Comparison of ENCODE assay signal across 16 mouse cellular contexts in genomic region chr13:25808564-25809253, GRCm38 (mm10).
"Had no signal": no experiment of that assay in that cellular context is flagged by ENCODE, and none has a peak within 500 bp of the region (broad histone marks: within the 10 kb centered on the region; RNA-seq: fewer than 3 reads in every experiment).

No protein-coding gene starts in this region.

- H3K36me3 ChIP-seq: limb, embryonic 12.5 days; liver, embryonic 13.5 days; lung, embryonic 15.5 days; stomach, embryonic 15.5 days had no signal

- H3K9me3 ChIP-seq: limb, embryonic 12.5 days; liver, embryonic 13.5 days; lung, embryonic 15.5 days; megakaryocyte, embryonic 14.5 days; stomach, embryonic 15.5 days had no signal

- H3K4me2 ChIP-seq: limb, embryonic 12.5 days; liver, embryonic 13.5 days; lung, embryonic 15.5 days; midbrain, embryonic 11.5 days; stomach, embryonic 15.5 days had no signal

- H3K4me3 ChIP-seq: layer of hippocampus, adult 2 months; limb, embryonic 12.5 days; liver, embryonic 13.5 days; lung, embryonic 15.5 days; megakaryocyte, embryonic 14.5 days; stomach, embryonic 15.5 days had no signal

- ATAC-seq: liver, postnatal 0 days; midbrain, embryonic 16.5 days had no signal

- H3K4me1 ChIP-seq: limb, embryonic 12.5 days; liver, embryonic 13.5 days; lung, embryonic 15.5 days; megakaryocyte, embryonic 14.5 days; stomach, embryonic 15.5 days had no signal

- DNase-seq: kidney, postnatal 4 days; liver; liver, embryonic 13.5 days; liver, postnatal 0 days; lung, postnatal 14 days; right cerebral cortex, postnatal 14 days; thymus, adult 2 months; thymus, postnatal 25 days had no signal

- H3K27ac ChIP-seq: layer of hippocampus, adult 2 months; limb, embryonic 12.5 days; liver, embryonic 13.5 days; lung, embryonic 15.5 days; macrophage; stomach, embryonic 15.5 days had no signal

- H3K9ac ChIP-seq: limb, embryonic 12.5 days; liver, embryonic 13.5 days; liver, postnatal 0 days; lung, embryonic 15.5 days; stomach, embryonic 15.5 days had no signal

- H3K27me3 ChIP-seq: limb, embryonic 12.5 days; liver, embryonic 13.5 days; lung, embryonic 15.5 days; megakaryocyte, embryonic 14.5 days; stomach, embryonic 15.5 days had no signal
